ENCODE assay signal across 8 mouse cellular contexts in the genomic region with DNA sequence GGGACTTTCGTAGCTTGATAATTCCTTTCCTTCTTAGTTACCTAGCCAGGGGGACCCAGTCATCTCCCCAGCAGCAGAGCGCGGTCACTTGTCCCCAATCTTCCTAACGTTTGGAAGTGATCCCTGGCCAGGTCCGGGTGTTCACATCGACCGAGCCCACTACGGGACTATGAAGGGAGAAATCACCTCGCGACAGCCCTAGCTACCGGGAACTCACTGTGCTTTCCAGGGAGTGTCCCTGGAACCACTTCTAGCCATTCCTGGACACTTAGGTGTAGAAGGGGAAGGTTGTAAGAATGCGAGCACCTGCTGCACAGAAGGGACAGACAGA. TPM values are rescaled to one million over a fixed set of nuclear protein-coding genes. Genes with fewer than 3 reads are reported as not detected.
DNase-seq lines count a peak whose midpoint lies in the region; ATAC-seq lines count a peak whose summit lies in the region.

No protein-coding gene starts in this region.

- ATAC-seq in midbrain, embryonic 12.5 days (ENCODE audit: low FRiP score, low read depth), result no peak

- no peaks in the 10 kb centered on the region for H3K36me3 ChIP-seq in midbrain, embryonic 12.5 days

- H3K4me3 ChIP-seq in midbrain, embryonic 12.5 days, result peak overlapping the region; percentile 58

- WGBS in midbrain, embryonic 12.5 days, result under 1% methylated on average over 12 of the region's 12 CpGs

- H3K4me1 ChIP-seq in midbrain, embryonic 12.5 days, result peaks cover 30% of the 10 kb centered on the region

- 0 out of 2 replicates have a peak overlapping the region, but pooled peaks have one; percentile 39 for H3K27ac ChIP-seq in midbrain, embryonic 12.5 days (replicated peaks)

- peak overlapping the region; percentile 91 for H3K4me2 ChIP-seq in midbrain, embryonic 12.5 days (replicated peaks)

- peaks cover 18% of the 10 kb centered on the region for H3K27me3 ChIP-seq in midbrain, embryonic 12.5 days

- no peaks in the 10 kb centered on the region for H3K9me3 ChIP-seq in midbrain, embryonic 12.5 days

- H3K9ac ChIP-seq in midbrain, embryonic 12.5 days (replicated peaks), result peak overlapping the region; percentile 68

- peak; percentile 61 for DNase-seq in embryo, embryonic 10.5 days (ENCODE audit: low spot score)
- DNase-seq in embryo, embryonic 10 days (ENCODE audit: low spot score), result no peak
- DNase-seq in Muller cell, postnatal 12 days (ENCODE audit: inconsistent ontology term), result peak; percentile 69
- peak; percentile 24 to 35 for DNase-seq in heart, adult 9 months (ENCODE audit: low spot score in 2 of 2)
- peak; percentile 27 for DNase-seq in kidney, postnatal 14 days
- no peak for DNase-seq in adipocyte (ENCODE audit: low spot score)
- no peak for DNase-seq in spleen, postnatal 10 days (ENCODE audit: low spot score in 2 of 2)

RNA-seq across cellular contexts. Expression of a gene that starts 0.7 kb away (rescaled TPM):
- polyA plus RNA-seq in midbrain, embryonic 12.5 days (2016; fragmentation: Nextera tagmentation; extraction: Ambion mirVana), result 32.9 and 39.4 TPM in 2 replicates

Comparison
In these comparisons a context has a peak if more than half of its experiments do, and no peak if none do; other contexts are left out.
1. DNase-seq: peak in embryo, embryonic 10.5 days (single experiment), Muller cell, postnatal 12 days (single experiment), heart, adult 9 months (2 of 2) and kidney, postnatal 14 days (single experiment); none in embryo, embryonic 10 days (single experiment), adipocyte (single experiment) and spleen, postnatal 10 days (0 of 2).